Mouse (Mus musculus): ENCODE results near the gene Nelfcd. TPM values are rescaled to one million over a fixed set of nuclear protein-coding genes. Genes with fewer than 3 reads are reported as not detected.

Nelfcd gene
- polyA plus RNA-seq, 1 experiment from 2014 or later, result 71.7 TPM

DNA sequence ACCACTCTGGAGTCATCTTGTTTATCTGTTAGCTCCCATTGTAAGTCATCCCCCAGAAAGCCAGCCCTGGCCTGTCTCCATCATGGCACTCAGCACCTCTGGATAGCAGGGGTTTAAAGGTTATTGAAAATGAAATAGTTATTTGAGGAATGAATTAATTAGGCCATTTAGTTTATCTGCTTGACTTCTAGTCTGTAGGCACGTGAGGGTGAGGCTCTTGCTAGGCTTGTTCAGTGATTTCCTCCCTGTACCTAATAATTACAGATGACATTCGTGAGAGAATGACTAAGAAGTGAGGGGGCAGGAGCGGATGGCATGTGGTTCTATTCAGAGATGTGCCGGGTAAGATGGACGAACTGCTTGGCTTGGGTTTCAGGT, 57.9 kb downstream of the Nelfcd start:
- Histone ChIP-seq H3K36me3 (replicated peaks) (peaks cover 33% of the 10 kb centered on the region), H3K4me1 (replicated peaks) (peaks cover 46% of the 10 kb centered on the region), H3K4me2 (peak overlapping the region; percentile 93), H3K27me3 (no peaks in the 10 kb centered on the region), H3K9ac (peak overlapping the region; percentile 64), H3K4me3 (replicated peaks) (peak overlapping the region; percentile 91), H3K27ac (replicated peaks) (peak overlapping the region; percentile 96), H3K9me3 (replicated peaks) (no peaks in the 10 kb centered on the region)
- no peak for ATAC-seq (ENCODE audit: insufficient read depth)
- WGBS (ENCODE audit: insufficient replicate concordance), result 82% methylated on average over 5 of the region's 5 CpGs

Other genes starting within 250 kb of the Nelfcd start
- gene Gnas, start 131.5 kb upstream of the Nelfcd start, polyA plus RNA-seq (2015; fragmentation: Nextera tagmentation; extraction: Ambion mirVana), result 323 and 336 TPM in 2 replicates
- 49.2 and 59.3 TPM in 2 replicates for gene Gm20721, start 69.1 kb upstream of the Nelfcd start, polyA plus RNA-seq (2015; fragmentation: Nextera tagmentation; extraction: Ambion mirVana)
- 122 and 142 TPM in 2 replicates for gene Ctsz, start 23.2 kb downstream of the Nelfcd start, polyA plus RNA-seq (2015; fragmentation: Nextera tagmentation; extraction: Ambion mirVana)
- gene Tubb1, start 34.9 kb downstream of the Nelfcd start, polyA plus RNA-seq (2015; fragmentation: Nextera tagmentation; extraction: Ambion mirVana), result 23.9 and 26.9 TPM in 2 replicates
- gene Atp5e, start 48.3 kb downstream of the Nelfcd start, polyA plus RNA-seq (2015; fragmentation: Nextera tagmentation; extraction: Ambion mirVana), result 313 and 380 TPM in 2 replicates
- gene Prelid3b, start 57.3 kb downstream of the Nelfcd start, polyA plus RNA-seq (2015; fragmentation: Nextera tagmentation; extraction: Ambion mirVana), result 79.4 and 79.5 TPM in 2 replicates
- gene Zfp831, start 227.7 kb downstream of the Nelfcd start, polyA plus RNA-seq (2015; fragmentation: Nextera tagmentation; extraction: Ambion mirVana), result 0.01 and 0.02 TPM in 2 replicates